Mouse (Mus musculus) CD4-positive helper T cell, adult 2 months (primary cell): Measurements from ENCODE around the gene Ubac1.

Experiments
- DNase-seq: peaks from one replicate; pipeline ENCODE4 v3.0.0-alpha.2; 2012; ENCODE audit warnings: low read depth, missing footprints, low spot score

Gene Ubac1

DNA sequence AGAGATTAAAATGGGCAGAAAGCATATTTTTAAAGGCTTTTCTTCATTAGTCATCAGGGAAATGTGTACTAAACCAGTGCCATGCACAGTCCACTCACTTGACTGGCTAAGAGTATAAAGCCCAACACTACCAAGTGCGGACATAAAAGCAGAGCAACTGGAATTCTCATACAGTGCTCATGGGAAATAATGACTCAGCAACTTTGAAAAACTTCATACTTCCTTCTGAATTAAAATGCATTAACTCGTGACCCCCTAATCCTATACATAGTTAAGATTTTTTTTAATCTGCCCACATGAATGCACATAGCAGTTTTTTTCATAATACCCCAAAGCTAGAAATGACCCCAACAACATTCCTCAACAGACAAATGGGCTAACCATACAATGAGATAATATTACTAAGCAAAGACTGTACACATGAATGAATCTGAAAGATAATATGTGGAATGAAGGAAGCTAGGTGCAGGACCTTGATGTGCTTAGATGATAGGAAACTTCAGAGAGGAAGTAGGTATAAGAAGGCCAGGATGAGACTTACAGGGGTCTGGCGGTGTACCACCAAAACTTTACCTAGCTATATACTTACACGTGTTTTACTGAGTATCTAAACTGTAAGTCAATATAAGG lies 46.3 kb downstream of the Ubac1 start:
- DNase-seq: no peak

DNA sequence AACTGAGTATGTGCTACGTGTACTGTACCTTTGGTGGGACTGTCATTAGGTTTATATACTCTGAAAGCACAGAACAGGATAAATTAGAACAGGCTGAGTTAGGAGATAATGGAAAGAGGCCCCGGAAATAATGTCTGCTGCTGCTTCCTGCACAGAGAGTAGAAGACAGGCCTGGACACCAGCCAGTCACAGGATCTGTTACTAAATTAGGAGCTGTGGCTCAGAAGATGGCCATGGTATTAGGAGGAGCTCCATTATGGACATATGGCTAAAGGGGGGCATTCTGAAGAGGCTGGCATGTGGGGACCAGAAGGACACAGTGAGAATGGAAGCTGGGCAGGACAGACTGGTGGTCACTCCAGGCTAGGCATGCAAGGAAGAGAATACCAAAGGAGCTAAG lies 51.1 kb downstream of the Ubac1 start:
- DNase-seq: no peak

DNA sequence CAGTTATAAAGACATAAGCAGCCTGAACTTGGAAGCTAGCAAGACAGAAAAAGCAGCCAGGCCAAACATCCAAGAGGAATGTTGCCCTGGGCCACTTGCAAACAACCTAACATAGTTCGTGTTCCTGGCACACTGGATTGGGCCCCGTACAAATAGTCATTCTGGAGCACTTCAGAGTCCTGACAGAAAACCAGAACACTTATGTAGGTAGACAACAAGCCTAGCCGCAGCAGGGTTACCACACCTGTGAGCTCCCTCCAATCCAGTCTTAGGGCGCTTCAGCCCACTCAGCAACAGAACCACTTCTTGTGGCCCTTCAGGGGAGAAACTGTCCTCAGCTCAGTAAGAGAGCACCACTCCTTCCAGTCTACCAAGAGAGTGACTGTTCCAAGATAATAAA lies 52.2 kb downstream of the Ubac1 start:
- DNase-seq: no peak

DNA sequence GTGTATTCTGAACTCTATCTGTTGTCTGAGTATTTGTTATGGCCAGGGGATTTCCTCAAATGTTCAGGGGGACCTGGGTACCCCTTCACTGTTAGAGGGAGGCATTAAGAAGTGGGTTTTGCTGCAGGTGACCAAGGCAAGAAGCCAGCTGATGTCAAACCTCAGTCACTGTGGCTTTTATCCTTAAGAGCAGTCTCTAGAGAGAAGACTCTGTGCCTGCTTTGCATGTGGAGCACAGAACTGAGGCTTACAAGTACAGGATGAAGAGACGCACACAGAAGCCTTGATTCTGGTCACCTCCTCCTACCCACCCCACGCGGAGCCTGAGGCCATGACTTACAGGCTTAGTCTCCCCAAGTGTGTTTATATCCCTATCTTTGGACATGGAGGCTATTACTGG lies 72.3 kb downstream of the Ubac1 start:
- no peak for DNase-seq
